Mouse (Mus musculus): ENCODE data around the gene Foxj1. TPM values are rescaled to one million over a fixed set of nuclear protein-coding genes. Genes with fewer than 3 reads are reported as not detected.
A peak's percentile ranks its signal among the peaks of the same experiment; 100 is the strongest.

Gene Foxj1
- polyA plus RNA-seq, 1 experiment from 2014 or later, result 2.5 TPM

- H3K27me3 ChIP-seq (ENCODE audit: insufficient read depth, low read length), result no peaks in the 10 kb centered on the region
- DNase-seq (ENCODE audit: low spot score) (no peak), ATAC-seq (replicated peaks; ENCODE audit: low FRiP score, low read depth) (no peak)
- no peak overlapping the region for H3K4me2 ChIP-seq (ENCODE audit: low read length)
- H3K4me3 ChIP-seq (replicated peaks; ENCODE audit: low read depth, low read length), result no peak overlapping the region
- peaks cover 2% of the 10 kb centered on the region; the same call in 1 of the 2 replicates for H3K4me1 ChIP-seq (replicated peaks; ENCODE audit: insufficient read depth, low read length)
- H3K9ac ChIP-seq (ENCODE audit: low read depth, low read length), result no peak overlapping the region
- no peaks in the 10 kb centered on the region for H3K9me3 ChIP-seq (replicated peaks; ENCODE audit: low read length)
- peaks cover 10% of the 10 kb centered on the region; the same call in 1 of the 2 replicates for H3K36me3 ChIP-seq (ENCODE audit: insufficient read depth, low read length)
- WGBS, result 66% methylated on average over 5 of the region's 5 CpGs
- no peak overlapping the region for H3K27ac ChIP-seq
- no peak for TF ChIP-seq CTCF (IDR thresholded peaks at IDR 0.05; ENCODE audit: low read depth)
These were observed 12.8 kb upstream of the Foxj1 start for GRCm38 (mm10) chr11:116347955-116348354.

GRCm38 (mm10) chr11:116347012-116347411 is 11.8 kb upstream of the Foxj1 start:
- Histone ChIP-seq H3K9me3 (replicated peaks; ENCODE audit: low read length) (no peaks in the 10 kb centered on the region), H3K27ac (peak overlapping the region; percentile 25; the same call in 1 of the 2 replicates), H3K4me3 (replicated peaks; ENCODE audit: low read depth, low read length) (no peak overlapping the region), H3K9ac (ENCODE audit: low read depth, low read length) (no peak overlapping the region), H3K4me1 (replicated peaks; ENCODE audit: insufficient read depth, low read length) (peaks cover 6% of the 10 kb centered on the region; the same call in 1 of the 2 replicates), H3K4me2 (ENCODE audit: low read length) (no peak overlapping the region), H3K27me3 (ENCODE audit: insufficient read depth, low read length) (no peaks in the 10 kb centered on the region), H3K36me3 (ENCODE audit: insufficient read depth, low read length) (peaks cover 10% of the 10 kb centered on the region; the same call in 1 of the 2 replicates)
- TF ChIP-seq CTCF (IDR thresholded peaks at IDR 0.05; ENCODE audit: low read depth), result no peak
- DNase-seq (ENCODE audit: low spot score) (no peak), ATAC-seq (replicated peaks; ENCODE audit: low FRiP score, low read depth) (no peak)
- WGBS, result 78% methylated on average over 7 of the region's 7 CpGs

- Histone ChIP-seq H3K9me3 (replicated peaks; ENCODE audit: low read length) (no peaks in the 10 kb centered on the region), H3K9ac (ENCODE audit: low read depth, low read length) (no peak overlapping the region), H3K4me1 (replicated peaks; ENCODE audit: insufficient read depth, low read length) (peaks cover 8% of the 10 kb centered on the region; the same call in 1 of the 2 replicates), H3K4me2 (ENCODE audit: low read length) (no peak overlapping the region), H3K27me3 (ENCODE audit: insufficient read depth, low read length) (no peaks in the 10 kb centered on the region), H3K4me3 (replicated peaks; ENCODE audit: low read depth, low read length) (no peak overlapping the region), H3K36me3 (ENCODE audit: insufficient read depth, low read length) (peaks cover 8% of the 10 kb centered on the region; the same call in 1 of the 2 replicates), H3K27ac (no peak overlapping the region)
- TF ChIP-seq CTCF (IDR thresholded peaks at IDR 0.05; ENCODE audit: low read depth), result no peak
- DNase-seq (ENCODE audit: low spot score) (no peak), ATAC-seq (replicated peaks; ENCODE audit: low FRiP score, low read depth) (0 out of 2 replicates have a peak, but pooled peaks have one; percentile 21)
- WGBS, result 43% methylated on average over 25 of the region's 25 CpGs
These were observed 7.0 kb upstream of the Foxj1 start for GRCm38 (mm10) chr11:116342069-116342791.

GRCm38 (mm10) chr11:116337531-116337930 is 2.3 kb upstream of the Foxj1 start:
- H3K27ac ChIP-seq, result peak overlapping the region; percentile 20; the same call in 1 of the 2 replicates
- H3K9ac ChIP-seq (ENCODE audit: low read depth, low read length), result no peak overlapping the region
- H3K9me3 ChIP-seq (replicated peaks; ENCODE audit: low read length), result no peaks in the 10 kb centered on the region
- no peak for DNase-seq (ENCODE audit: low spot score)
- no peak for ATAC-seq (replicated peaks; ENCODE audit: low FRiP score, low read depth)
- 57% methylated on average over 6 of the region's 6 CpGs for WGBS
- H3K4me2 ChIP-seq (ENCODE audit: low read length), result no peak overlapping the region
- peaks cover 25% of the 10 kb centered on the region for H3K4me1 ChIP-seq (replicated peaks; ENCODE audit: insufficient read depth, low read length)
- no peaks in the 10 kb centered on the region for H3K36me3 ChIP-seq (ENCODE audit: insufficient read depth, low read length)
- H3K4me3 ChIP-seq (replicated peaks; ENCODE audit: low read depth, low read length), result no peak overlapping the region
- no peak for TF ChIP-seq CTCF (IDR thresholded peaks at IDR 0.05; ENCODE audit: low read depth)
- H3K27me3 ChIP-seq (ENCODE audit: insufficient read depth, low read length), result peaks cover 10% of the 10 kb centered on the region; the same call in 1 of the 2 replicates

- H3K4me1 ChIP-seq (replicated peaks; ENCODE audit: insufficient read depth, low read length), result peaks cover 28% of the 10 kb centered on the region
These were observed 1.8 kb upstream of the Foxj1 start for GRCm38 (mm10) chr11:116337000-116337399.

GRCm38 (mm10) chr11:116336393-116336792 is 1.2 kb upstream of the Foxj1 start:
- ATAC-seq (replicated peaks; ENCODE audit: low FRiP score, low read depth) (no peak), DNase-seq (ENCODE audit: low spot score) (no peak)
- Histone ChIP-seq H3K36me3 (ENCODE audit: insufficient read depth, low read length) (no peaks in the 10 kb centered on the region), H3K9me3 (replicated peaks; ENCODE audit: low read length) (no peaks in the 10 kb centered on the region), H3K27me3 (ENCODE audit: insufficient read depth, low read length) (peaks cover 10% of the 10 kb centered on the region; the same call in 1 of the 2 replicates), H3K9ac (ENCODE audit: low read depth, low read length) (no peak overlapping the region), H3K27ac (no peak overlapping the region), H3K4me1 (replicated peaks; ENCODE audit: insufficient read depth, low read length) (peaks cover 33% of the 10 kb centered on the region), H3K4me2 (ENCODE audit: low read length) (peak overlapping the region; percentile 86; the same call in 1 of the 2 replicates), H3K4me3 (replicated peaks; ENCODE audit: low read depth, low read length) (no peak overlapping the region)
- 84% methylated on average over 4 of the region's 4 CpGs for WGBS
- no peak for TF ChIP-seq CTCF (IDR thresholded peaks at IDR 0.05; ENCODE audit: low read depth)

More at GRCm38 (mm10) chr11:116337000-116337399, 1.8 kb upstream of the Foxj1 start:
- Histone ChIP-seq H3K4me3 (replicated peaks; ENCODE audit: low read depth, low read length) (no peak overlapping the region), H3K36me3 (ENCODE audit: insufficient read depth, low read length) (no peaks in the 10 kb centered on the region), H3K27me3 (ENCODE audit: insufficient read depth, low read length) (peaks cover 10% of the 10 kb centered on the region; the same call in 1 of the 2 replicates), H3K9me3 (replicated peaks; ENCODE audit: low read length) (no peaks in the 10 kb centered on the region), H3K27ac (peak overlapping the region; percentile 20; the same call in 1 of the 2 replicates), H3K4me2 (ENCODE audit: low read length) (no peak overlapping the region), H3K9ac (ENCODE audit: low read depth, low read length) (no peak overlapping the region)
- no peak for TF ChIP-seq CTCF (IDR thresholded peaks at IDR 0.05; ENCODE audit: low read depth)
- 36% methylated on average over 12 of the region's 12 CpGs for WGBS
- DNase-seq (ENCODE audit: low spot score), result no peak
- ATAC-seq (replicated peaks; ENCODE audit: low FRiP score, low read depth), result no peak
